ENCODE assay signal across 17 mouse cellular contexts in genomic region chr2:32218541-32219334, GRCm38 (mm10). TPM values are rescaled to one million over a fixed set of nuclear protein-coding genes. Genes with fewer than 3 reads are reported as not detected.
DNase-seq lines count a peak whose midpoint lies in the region; ATAC-seq and TF ChIP-seq lines count a peak whose summit lies in the region.
"Had no signal": no experiment of that assay in that cellular context is flagged by ENCODE, and none has a peak within 500 bp of the region (broad histone marks: within the 10 kb centered on the region; RNA-seq: fewer than 3 reads in every experiment).

No protein-coding gene starts in this region.

- no peak overlapping the region for H3K4me2 ChIP-seq in heart, embryonic 12.5 days
- no peak overlapping the region for H3K4me2 ChIP-seq in myocyte (ENCODE audit: low read depth)
- H3K4me2 ChIP-seq: forebrain, embryonic 12.5 days; heart, embryonic 11.5 days; limb, embryonic 15.5 days; midbrain, embryonic 13.5 days had no signal

- TF ChIP-seq CTCF in heart, adult 2 months (IDR thresholded peaks at IDR 0.05), result no peak

- WGBS in heart, adult 2 months, result 78% methylated on average over 11 of the region's 11 CpGs
- 86% methylated on average over 11 of the region's 11 CpGs for WGBS in heart, embryonic 12.5 days

- no peaks in the 10 kb centered on the region for H3K9me3 ChIP-seq in heart, embryonic 12.5 days (replicated peaks)
- no peaks in the 10 kb centered on the region for H3K9me3 ChIP-seq in megakaryocyte, embryonic 14.5 days
- H3K9me3 ChIP-seq: forebrain, embryonic 12.5 days; limb, embryonic 15.5 days; midbrain, embryonic 13.5 days had no signal

- TF ChIP-seq EP300 in heart, adult 2 months (IDR thresholded peaks at IDR 0.05; ENCODE audit: insufficient read depth, low read depth, low read length), result peak; percentile 60; the same call in 1 of the 2 replicates

- no peaks in the 10 kb centered on the region for H3K79me2 ChIP-seq in heart, adult 2 months (replicated peaks; ENCODE audit: control insufficient read depth, insufficient read depth, low read length)
- no peaks in the 10 kb centered on the region for H3K79me2 ChIP-seq in myocyte (ENCODE audit: control insufficient read depth, insufficient read depth)

- no peak overlapping the region for H3K9ac ChIP-seq in heart, adult 2 months (ENCODE audit: low read depth, low read length)
- H3K9ac ChIP-seq in heart, embryonic 12.5 days, result no peak overlapping the region
- H3K9ac ChIP-seq: forebrain, embryonic 12.5 days; limb, embryonic 15.5 days; midbrain, embryonic 13.5 days had no signal

- intact Hi-C loops in heart, adult 2 months (cut with DNase I), result no loop called here

- peaks cover 2% of the 10 kb centered on the region; the same call in 1 of the 2 replicates for H3K4me1 ChIP-seq in heart, adult 2 months (ENCODE audit: control insufficient read depth, insufficient read depth, low read length)
- H3K4me1 ChIP-seq in heart, embryonic 12.5 days (replicated peaks), result no peaks in the 10 kb centered on the region
- H3K4me1 ChIP-seq in megakaryocyte, embryonic 14.5 days, result no peaks in the 10 kb centered on the region; the same call in 1 of the 2 replicates
- H3K4me1 ChIP-seq: forebrain, embryonic 12.5 days; limb, embryonic 15.5 days; midbrain, embryonic 13.5 days had no signal

- H3K4me3 ChIP-seq in heart, adult 2 months, result no peak overlapping the region
- H3K4me3 ChIP-seq in heart, embryonic 12.5 days, result no peak overlapping the region
- H3K4me3 ChIP-seq in megakaryocyte, embryonic 14.5 days (replicated peaks), result peak overlapping the region; percentile 18
- no peak overlapping the region for H3K4me3 ChIP-seq in myocyte
- H3K4me3 ChIP-seq: forebrain, embryonic 12.5 days; limb, embryonic 15.5 days; midbrain, embryonic 13.5 days had no signal

- DNase-seq in cerebellum, adult 18-20 months, result peak; percentile 55 to 70
- DNase-seq in cerebellum, adult 11 months, result no peak
- DNase-seq in heart, adult 2 months, result peak in 1 of 2 experiments; percentile 43
- DNase-seq: heart, postnatal 4 days; lung, adult 2 months; lung, postnatal 4 days; spleen, adult 18-20 months; thymus, postnatal 14 days had no signal

- no peaks in the 10 kb centered on the region for H3K27me3 ChIP-seq in heart, adult 2 months (ENCODE audit: control insufficient read depth, insufficient read depth, low read length)
- no peaks in the 10 kb centered on the region for H3K27me3 ChIP-seq in heart, embryonic 12.5 days (replicated peaks)
- no peaks in the 10 kb centered on the region for H3K27me3 ChIP-seq in megakaryocyte, embryonic 14.5 days (replicated peaks)
- H3K27me3 ChIP-seq in myocyte (ENCODE audit: control insufficient read depth, insufficient read depth, insufficient read length), result no peaks in the 10 kb centered on the region
- H3K27me3 ChIP-seq: forebrain, embryonic 12.5 days; limb, embryonic 15.5 days; midbrain, embryonic 13.5 days had no signal

- ATAC-seq in heart, embryonic 12.5 days (ENCODE audit: insufficient number of reproducible peaks, low FRiP score), result no peak
- ATAC-seq in megakaryocyte, adult 5-6 weeks (ENCODE audit: poor library complexity, severe bottlenecking), result no peak
- ATAC-seq in erythroid progenitor cell, adult 5-6 weeks (replicated peaks; ENCODE audit: low FRiP score, poor library complexity, severe bottlenecking), result no peak
- ATAC-seq: midbrain, embryonic 13.5 days had no signal

- H3K27ac ChIP-seq in heart, adult 2 months, result no peak overlapping the region; the same call in 1 of the 2 replicates
- H3K27ac ChIP-seq in heart, embryonic 12.5 days (ENCODE audit: poor library complexity, severe bottlenecking), result no peak overlapping the region
- H3K27ac ChIP-seq: forebrain, embryonic 12.5 days; limb, embryonic 15.5 days; midbrain, embryonic 13.5 days had no signal

- TF ChIP-seq POLR2A in heart, adult 2 months (IDR thresholded peaks at IDR 0.05; ENCODE audit: insufficient read depth, low read depth, low read length), result no peak
- no peak for TF ChIP-seq POLR2A in myocyte (IDR thresholded peaks at IDR 0.05; ENCODE audit: insufficient read length, low read depth)

- no peak overlapping the region for H3ac ChIP-seq in myocyte (ENCODE audit: control insufficient read depth, insufficient read length)

- H3K36me3 ChIP-seq in heart, adult 2 months (ENCODE audit: control insufficient read depth, insufficient read depth, low read length), result no peaks in the 10 kb centered on the region; the same call in 1 of the 2 replicates
- H3K36me3 ChIP-seq in heart, embryonic 12.5 days, result peaks cover 100% of the 10 kb centered on the region
- H3K36me3 ChIP-seq in megakaryocyte, embryonic 14.5 days (replicated peaks; ENCODE audit: low read length), result peaks cover 100% of the 10 kb centered on the region
- H3K36me3 ChIP-seq in myocyte (ENCODE audit: control insufficient read depth, insufficient read depth), result peaks cover 45% of the 10 kb centered on the region

TF ChIP-seq in myocyte, 11 proteins besides CTCF, POLR2A, EP300 and RAD21:
- peak in 2 of 3 experiments; percentile 76 to 93 for TF ChIP-seq MYOD1 (IDR thresholded peaks at IDR 0.05; ENCODE audit: control insufficient read depth in 1 of 3, insufficient read length in 2 of 3, low read depth in 2 of 3)
- TF ChIP-seq SRF (IDR thresholded peaks at IDR 0.05; ENCODE audit: control insufficient read depth, insufficient read length, low read depth), result no peak
- no peak for TF ChIP-seq TCF3 (IDR thresholded peaks at IDR 0.05; ENCODE audit: insufficient read length, low read depth)
- peak; percentile 12 for TF ChIP-seq TCF12 (IDR thresholded peaks at IDR 0.05; ENCODE audit: insufficient read depth, poor library complexity, severe bottlenecking)
- no peak for TF ChIP-seq CEBPB (IDR thresholded peaks at IDR 0.05; ENCODE audit: insufficient read depth, poor library complexity, severe bottlenecking)
- TF ChIP-seq MAX (IDR thresholded peaks at IDR 0.05; ENCODE audit: low read depth), result no peak
- peak; percentile 12 to 97 (median 88) for TF ChIP-seq MYOG (IDR thresholded peaks at IDR 0.05; ENCODE audit: control insufficient read depth in 1 of 3, insufficient read depth in 1 of 3, insufficient read length in 2 of 3, low read depth in 2 of 3)
- TF ChIP-seq E2F4 (IDR thresholded peaks at IDR 0.05; ENCODE audit: insufficient read depth), result no peak
- no peak for TF ChIP-seq REST (IDR thresholded peaks at IDR 0.05; ENCODE audit: insufficient read depth, insufficient read length)
- no peak for TF ChIP-seq USF1 (IDR thresholded peaks at IDR 0.05; ENCODE audit: low read depth)
- peak; percentile 10 for TF ChIP-seq POLR2AphosphoS2 (IDR thresholded peaks at IDR 0.05; ENCODE audit: insufficient read length, low read depth)

RNA-seq across cellular contexts. Expression of gene Pomt1, which starts 17.7 kb away (rescaled TPM):
- 10 to 100 TPM; 13.1 to 16.9 TPM for total RNA-seq in heart, adult 2 months (2021)
- polyA plus RNA-seq in heart, adult 2 months (2012; rRNA removed), result 17.7 and 19.7 TPM in 2 replicates
- polyA plus RNA-seq in heart, embryonic 12.5 days (2016; fragmentation: Nextera tagmentation; extraction: Ambion mirVana), result 16.6 and 18.3 TPM in 2 replicates
- 5.3 and 16.0 TPM in 2 replicates for polyA plus RNA-seq in megakaryocyte, embryonic 14.5 days (2012; ENCODE audit: insufficient read depth, low replicate concordance)
- 7.7 and 8.4 TPM in 2 replicates for total RNA-seq in megakaryocyte, adult 5-6 weeks (2015)
- 15.2 and 17.3 TPM in 2 replicates for total RNA-seq in megakaryocyte, adult 5-6 weeks (2017)
- polyA plus RNA-seq in myocyte (2012; fragmentation: generic; extraction: Trizol), result 14.7 TPM
- 14.1 and 23.1 TPM in 2 replicates for total RNA-seq in erythroid progenitor cell, adult 5-6 weeks (2015; ENCODE audit: low replicate concordance)
- total RNA-seq in erythroid progenitor cell, adult 5-6 weeks (2017; ENCODE audit: low replicate concordance), result 18.0 and 36.3 TPM in 2 replicates

RNA-seq across cellular contexts. Expression of gene Uck1, which starts 41.2 kb away (rescaled TPM):
- 10 to 100 TPM; 22.5 to 22.8 TPM for total RNA-seq in heart, adult 2 months (2021)
- 41.7 and 43.1 TPM in 2 replicates for polyA plus RNA-seq in heart, adult 2 months (2012; rRNA removed)
- polyA plus RNA-seq in heart, embryonic 12.5 days (2016; fragmentation: Nextera tagmentation; extraction: Ambion mirVana), result 42.7 and 44.2 TPM in 2 replicates
- polyA plus RNA-seq in megakaryocyte, embryonic 14.5 days (2012; ENCODE audit: insufficient read depth, low replicate concordance), result 26.0 and 29.8 TPM in 2 replicates
- 18.7 and 29.3 TPM in 2 replicates for total RNA-seq in megakaryocyte, adult 5-6 weeks (2015)
- 19.3 and 19.6 TPM in 2 replicates for total RNA-seq in megakaryocyte, adult 5-6 weeks (2017)
- polyA plus RNA-seq in myocyte (2012; fragmentation: generic; extraction: Trizol), result 32.1 TPM
- total RNA-seq in erythroid progenitor cell, adult 5-6 weeks (2015; ENCODE audit: low replicate concordance), result 7.5 and 11.5 TPM in 2 replicates
- 20.4 and 20.9 TPM in 2 replicates for total RNA-seq in erythroid progenitor cell, adult 5-6 weeks (2017; ENCODE audit: low replicate concordance)
